Mouse (Mus musculus) CH12.LX (cell line): ENCODE data around the gene Lonp1. TPM values are rescaled to one million over a fixed set of nuclear protein-coding genes. Genes with fewer than 3 reads are reported as not detected.

Source experiments
- DNase-seq: peaks from one replicate; pipeline ENCODE4 v3.0.0-alpha.2; 2013; ENCODE audit errors: extremely low read depth
- H3K27ac ChIP-seq: 2 replicates; pipeline ENCODE4 v1.5.1; 2012; ENCODE audit warnings: low read depth, mild to moderate bottlenecking, control low read depth, moderate library complexity; ENCODE audit not compliant: insufficient read depth
- H3K27me3 ChIP-seq: replicated peaks from 2 replicates; pipeline ENCODE3; 2012; ENCODE audit warnings: inconsistent platforms
- H3K36me3 ChIP-seq, 2 experiments: replicated peaks in 1 of 2; 2 replicates each; pipeline versions ENCODE3 to v1.6.1; 2012; ENCODE audit warnings: inconsistent platforms in 1 of 2, low read length in 1 of 2, mild to moderate bottlenecking in 1 of 2, mixed read lengths in 1 of 2, moderate library complexity in 1 of 2; ENCODE audit not compliant: control insufficient read depth in 1 of 2, insufficient read depth in 1 of 2
- H3K4me1 ChIP-seq, 2 experiments: 2 replicates each; pipeline ENCODE4 v1.6.1; 2012; ENCODE audit warnings: inconsistent platforms in 1 of 2, moderate library complexity in 1 of 2; ENCODE audit not compliant: insufficient read depth in 2 of 2, control insufficient read depth in 1 of 2
- H3K4me2 ChIP-seq: 2 replicates; pipeline ENCODE4 v1.6.1; 2012; ENCODE audit warnings: low read depth, mild to moderate bottlenecking, control low read depth; ENCODE audit not compliant: poor library complexity, insufficient read depth, severe bottlenecking
- H3K4me3 ChIP-seq, 3 experiments: fragments of 150-350 bp in 1 of 3; sonication (generic) in 1 of 3; replicated peaks in 1 of 3; 2 replicates each; pipeline versions ENCODE3 to v1.5.1; 2011 to 2012; ENCODE audit warnings: low read depth in 2 of 3, low read length in 2 of 3, mild to moderate bottlenecking in 2 of 3, moderate library complexity in 2 of 3, control low read depth in 1 of 3, improper control_type of control experiment in 1 of 3, inconsistent platforms in 1 of 3, mixed read lengths in 1 of 3; ENCODE audit not compliant: poor library complexity in 1 of 3
- H3K79me2 ChIP-seq: replicated peaks from 2 replicates; pipeline ENCODE4 v1.6.1; 2012; ENCODE audit warnings: mild to moderate bottlenecking, moderate library complexity; ENCODE audit not compliant: control insufficient read depth, poor library complexity, insufficient read depth, severe bottlenecking; ENCODE audit errors: extremely low read depth
- H3K9ac ChIP-seq: 2 replicates; pipeline ENCODE4 v1.6.1; 2012; ENCODE audit warnings: low read depth, mild to moderate bottlenecking, control low read depth, moderate library complexity; ENCODE audit not compliant: insufficient read depth
- H3K9me3 ChIP-seq: replicated peaks from 2 replicates; pipeline ENCODE3; 2012; ENCODE audit warnings: low read length, inconsistent platforms, mixed read lengths
- BHLHE40 ChIP-seq: IDR thresholded peaks from 2 replicates; pipeline ENCODE4 v1.6.1; 2011; ENCODE audit warnings: mild to moderate bottlenecking, low read depth, low read length, improper control_type of control experiment
- CHD1 ChIP-seq: IDR thresholded peaks from 2 replicates; pipeline ENCODE4 v1.6.1; 2012; ENCODE audit warnings: low read depth, low read length, improper control_type of control experiment, inconsistent platforms
- CTCF ChIP-seq, 2 experiments: IDR thresholded peaks in 1 of 2; conservative IDR thresholded peaks in 1 of 2; 2 replicates each; pipeline ENCODE4 v1.5.1; 2011 to 2012; ENCODE audit warnings: low read depth in 2 of 2, low read length in 2 of 2, improper control_type of control experiment in 1 of 2, inconsistent platforms in 1 of 2, mild to moderate bottlenecking in 1 of 2, moderate library complexity in 1 of 2
- E2F4 ChIP-seq: IDR thresholded peaks from 2 replicates; pipeline ENCODE4 v1.6.1; 2011; ENCODE audit warnings: low read depth, low read length, improper control_type of control experiment; ENCODE audit not compliant: insufficient replicate concordance
- EP300 ChIP-seq: IDR thresholded peaks from 2 replicates; pipeline ENCODE4 v1.6.1; 2011; ENCODE audit warnings: low read length, improper control_type of control experiment
- GABPA ChIP-seq: IDR thresholded peaks from 2 replicates; pipeline ENCODE4 v1.6.1; 2012; ENCODE audit warnings: low read depth, low read length, improper control_type of control experiment, inconsistent platforms; ENCODE audit not compliant: insufficient replicate concordance
- HCFC1 ChIP-seq: IDR thresholded peaks from 2 replicates; pipeline ENCODE4 v1.6.1; 2012; ENCODE audit warnings: low read depth, mild to moderate bottlenecking, inconsistent platforms, low read length, improper control_type of control experiment
- JUND ChIP-seq: conservative IDR thresholded peaks from 2 replicates; pipeline ENCODE4 v1.6.1; 2011; ENCODE audit warnings: low read depth, low read length, improper control_type of control experiment
- KAT2A ChIP-seq: IDR thresholded peaks from 2 replicates; pipeline ENCODE4 v1.6.1; 2012; ENCODE audit warnings: low read length, improper control_type of control experiment, inconsistent platforms; ENCODE audit not compliant: insufficient replicate concordance
- MAX ChIP-seq: IDR thresholded peaks from 2 replicates; pipeline ENCODE4 v1.6.1; 2011; ENCODE audit warnings: low read length, improper control_type of control experiment
- MAZ ChIP-seq: IDR thresholded peaks from 2 replicates; pipeline ENCODE4 v1.6.1; 2012; ENCODE audit warnings: low read depth, mild to moderate bottlenecking, inconsistent platforms, low read length, improper control_type of control experiment, moderate library complexity
- MEF2A ChIP-seq: IDR thresholded peaks from 2 replicates; pipeline ENCODE4 v1.6.1; 2014; ENCODE audit warnings: low read depth, mild to moderate bottlenecking, inconsistent platforms, low read length, improper control_type of control experiment, borderline replicate concordance
- MXI1 ChIP-seq: IDR thresholded peaks from 2 replicates; pipeline ENCODE4 v1.6.1; 2011; ENCODE audit warnings: mild to moderate bottlenecking, low read depth, low read length, improper control_type of control experiment
- NELFE ChIP-seq: IDR thresholded peaks from 2 replicates; pipeline ENCODE4 v1.6.1; 2011; ENCODE audit warnings: low read depth, low read length, improper control_type of control experiment
- PAX5 ChIP-seq: IDR thresholded peaks from 2 replicates; pipeline ENCODE4 v1.6.1; 2012; ENCODE audit warnings: low read length, inconsistent platforms, mixed read lengths
- POLR2AphosphoS2 ChIP-seq: IDR thresholded peaks from 2 replicates; pipeline ENCODE4 v1.6.1; 2011; ENCODE audit warnings: low read depth, low read length, improper control_type of control experiment
- RAD21 ChIP-seq: IDR thresholded peaks from 2 replicates; pipeline ENCODE4 v1.6.1; 2011; ENCODE audit warnings: low read depth, mild to moderate bottlenecking, low read length, improper control_type of control experiment, moderate library complexity
- SIN3A ChIP-seq: IDR thresholded peaks from 2 replicates; pipeline ENCODE4 v1.6.1; 2012; ENCODE audit warnings: low read length, improper control_type of control experiment, inconsistent platforms
- SMC3 ChIP-seq: IDR thresholded peaks from 2 replicates; pipeline ENCODE4 v1.6.1; 2011; ENCODE audit warnings: low read depth, low read length, improper control_type of control experiment
- TCF12 ChIP-seq: IDR thresholded peaks from 2 replicates; pipeline ENCODE4 v1.6.1; 2014; ENCODE audit warnings: low read depth, mild to moderate bottlenecking, inconsistent platforms, low read length, improper control_type of control experiment
- UBTF ChIP-seq: IDR thresholded peaks from 2 replicates; pipeline ENCODE4 v1.6.1; 2012; ENCODE audit warnings: low read depth, mild to moderate bottlenecking, inconsistent platforms, low read length, improper control_type of control experiment, moderate library complexity
- USF1 ChIP-seq: IDR thresholded peaks from 2 replicates; pipeline ENCODE4 v1.6.1; 2014; ENCODE audit warnings: low read depth, mild to moderate bottlenecking, inconsistent platforms, low read length, improper control_type of control experiment
- USF2 ChIP-seq: conservative IDR thresholded peaks from 2 replicates; pipeline ENCODE4 v1.6.1; 2011; ENCODE audit warnings: low read depth, low read length, improper control_type of control experiment
- ZC3H11A ChIP-seq: IDR thresholded peaks from 2 replicates; pipeline ENCODE4 v1.6.1; 2012; ENCODE audit warnings: low read depth, mild to moderate bottlenecking, inconsistent platforms, low read length, improper control_type of control experiment
- ZNF384 ChIP-seq: IDR thresholded peaks from 2 replicates; pipeline ENCODE4 v1.6.1; 2012; ENCODE audit warnings: low read depth, low read length, improper control_type of control experiment, inconsistent platforms
- dilution Hi-C: fragments of 300-500 bp; cut with MboI; formaldehyde crosslinking; loops from 2 replicates; pipeline ENCODE4 v1.14.3; 2020; ENCODE audit warnings: low sequenced_read_pairs; ENCODE audit not compliant: extremely low pct_unique_long_range_greater_than_20kb, extremely low pct_ligation_motif_present
- in situ Hi-C: fragments of 300-500 bp; cut with MboI; formaldehyde crosslinking; loops from 3 replicates; pipeline ENCODE4 v1.14.3; 2019; ENCODE audit warnings: low sequenced_read_pairs, low pct_ligation_motif_present, low pct_unique_long_range_greater_than_20kb, mixed read lengths
- polyA plus RNA-seq: library from polyadenylated mRNA; unstranded; fragments of >175 nt; gene quantifications from 2 replicates; pipeline ENCODE4 v1.2.1, GENCODE M21; 2012; ENCODE audit warnings: low read depth; ENCODE audit not compliant: insufficient read length
- total RNA-seq, 2 experiments: library from RNA; depleted of rRNA; stranded (reverse); fragments of 300-350 nt in 1 of 2; fragments of >200 nt in 1 of 2; gene quantifications; 2 replicates each; pipeline ENCODE4 v1.2.3; 2012 to 2014

Gene Lonp1
- total and polyA plus RNA-seq, 3 experiments, result 69.6 to 151 (median 99.4) TPM

DNA sequence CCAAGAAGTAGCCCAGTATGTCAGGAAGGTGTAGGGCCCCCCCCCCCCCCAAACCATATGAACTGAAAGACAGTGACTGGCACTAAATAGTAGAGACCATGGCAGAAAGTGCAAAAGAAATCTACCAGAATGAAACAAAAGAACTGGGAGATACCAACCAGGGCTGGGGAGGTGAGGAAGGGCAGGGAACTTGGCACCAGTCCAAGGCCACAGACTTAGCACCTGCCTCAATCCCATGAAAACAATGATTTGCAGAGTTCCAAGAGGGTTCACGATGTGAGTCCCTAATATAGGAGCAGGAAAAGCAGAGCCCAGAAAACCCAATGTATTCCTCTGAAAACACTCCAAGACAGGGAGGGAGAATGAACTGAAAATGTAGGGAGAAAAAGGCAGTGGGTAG is 54.5 kb downstream of the Lonp1 start:
- dilution Hi-C loops (no loop called here), in situ Hi-C loops (no loop called here)
- Histone ChIP-seq H3K9ac (no peak overlapping the region), H3K4me2 (no peak overlapping the region), H3K27ac (no peak overlapping the region), H3K4me1 (no peaks in the 10 kb centered on the region), H3K9me3 (no peaks in the 10 kb centered on the region), H3K36me3 (peaks cover 86 to 93% of the 10 kb centered on the region in 2 experiments), H3K27me3 (no peaks in the 10 kb centered on the region), H3K79me2 (no peaks in the 10 kb centered on the region), H3K4me3 (no peak overlapping the region)
- no peak for TF ChIP-seq HCFC1
- TF ChIP-seq CTCF (conservative IDR thresholded peaks at IDR 0.05 in 1 of 2, IDR thresholded peaks at IDR 0.05 in 1 of 2; ENCODE audit: low read depth in 2 of 2, low read length in 2 of 2), result no peak
- TF ChIP-seq MAX, result no peak
- TF ChIP-seq POLR2AphosphoS2, result no peak
- TF ChIP-seq PAX5, result no peak
- no peak for TF ChIP-seq BHLHE40
- no peak for TF ChIP-seq NELFE
- no peak for TF ChIP-seq TCF12
- TF ChIP-seq UBTF, result no peak
- TF ChIP-seq MXI1, result no peak
- TF ChIP-seq ZC3H11A, result no peak
- no peak for TF ChIP-seq E2F4
- TF ChIP-seq SIN3A, result no peak
- no peak for TF ChIP-seq RAD21
- no peak for TF ChIP-seq CHD1
- TF ChIP-seq ZNF384, result no peak
- TF ChIP-seq MEF2A, result no peak
- no peak for TF ChIP-seq JUND
- TF ChIP-seq KAT2A, result no peak
- no peak for TF ChIP-seq GABPA
- no peak for DNase-seq

DNA sequence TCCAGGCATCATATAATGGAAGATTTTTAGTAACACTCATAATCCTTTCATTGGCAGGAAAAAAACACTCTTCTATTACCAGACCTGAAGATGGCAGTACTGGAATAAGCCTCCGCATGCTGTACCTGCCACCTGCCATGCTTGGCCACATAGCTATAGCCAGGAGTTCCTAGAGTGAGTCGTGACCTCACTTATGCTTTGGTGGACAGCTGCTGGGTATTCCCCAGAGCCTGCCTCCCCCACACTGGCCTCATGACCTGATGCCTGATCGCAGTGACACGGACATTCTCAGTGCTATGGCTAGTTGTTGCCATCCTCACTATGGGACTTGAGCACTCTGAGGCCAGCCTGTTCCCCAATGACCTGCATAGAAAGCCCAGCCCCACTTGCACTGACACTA is 56.4 kb downstream of the Lonp1 start:
- Histone ChIP-seq H3K9ac (no peak overlapping the region), H3K36me3 (peaks cover 90 to 97% of the 10 kb centered on the region in 2 experiments), H3K4me2 (no peak overlapping the region), H3K4me3 (no peak overlapping the region), H3K9me3 (no peaks in the 10 kb centered on the region), H3K27me3 (no peaks in the 10 kb centered on the region), H3K27ac (no peak overlapping the region), H3K4me1 (no peaks in the 10 kb centered on the region), H3K79me2 (no peaks in the 10 kb centered on the region)
- TF ChIP-seq EP300, result no peak
- TF ChIP-seq USF1, result no peak
- TF ChIP-seq USF2, result no peak
- TF ChIP-seq SMC3, result no peak
- TF ChIP-seq MAZ, result no peak
- dilution Hi-C loops (no loop called here), in situ Hi-C loops (no loop called here)
- DNase-seq, result no peak
